Mouse (Mus musculus) activated CD4-positive, CD25-positive, alpha-beta regulatory T cell, adult 4 months (primary cell): Measurements from ENCODE around the gene Rras. TPM values are rescaled to one million over a fixed set of nuclear protein-coding genes. Genes with fewer than 3 reads are reported as not detected.
"Not testable (repeated sequence)": the region's sequence is repeated elsewhere in the genome, so short reads cannot be mapped to it uniquely, and the experiment has no call there.

Experiments used
- ATAC-seq: one replicate; pipeline ENCODE4 v1.8.0; 2017
- polyA plus RNA-seq, 2 experiments: library from polyadenylated mRNA; unstranded; fragments of 100-300 nt; shearing (Covaris generic); gene quantifications; one replicate each; pipeline ENCODE4 v1.2.1; 2017

Rras gene
- polyA plus RNA-seq, 2 experiments from 2014 or later, result 4.5 to 6.1 TPM

GRCm38 (mm10) chr7:45000539-45001114 lies 17.1 kb upstream of the Rras start:
- ATAC-seq, result no peak

- ATAC-seq, result no peak
Observed at GRCm38 (mm10) chr7:45002440-45002839, 15.3 kb upstream of the Rras start.

- no peak for ATAC-seq
Observed at GRCm38 (mm10) chr7:45004546-45004945, 13.2 kb upstream of the Rras start.

GRCm38 (mm10) chr7:45005321-45005992 lies 12.3 kb upstream of the Rras start:
- no peak for ATAC-seq

GRCm38 (mm10) chr7:45006503-45006902 lies 11.3 kb upstream of the Rras start:
- ATAC-seq, result no peak

GRCm38 (mm10) chr7:45007141-45007540 lies 10.6 kb upstream of the Rras start:
- no peak for ATAC-seq

- no peak for ATAC-seq
Observed at GRCm38 (mm10) chr7:45007846-45008245, 9.9 kb upstream of the Rras start.

GRCm38 (mm10) chr7:45008411-45008810 lies 9.3 kb upstream of the Rras start:
- no peak for ATAC-seq

- ATAC-seq, result no peak
Observed at GRCm38 (mm10) chr7:45012011-45012410, 5.8 kb upstream of the Rras start.

- ATAC-seq, result no peak
Observed at GRCm38 (mm10) chr7:45012824-45013223, 4.9 kb upstream of the Rras start.

GRCm38 (mm10) chr7:45013366-45014095 lies 4.2 kb upstream of the Rras start:
- no peak for ATAC-seq

- ATAC-seq, result no peak
Observed at GRCm38 (mm10) chr7:45014096-45014451, 3.7 kb upstream of the Rras start.

GRCm38 (mm10) chr7:45015344-45015956 lies 2.3 kb upstream of the Rras start:
- ATAC-seq, result no peak

- peak; percentile 70 for ATAC-seq
Observed at GRCm38 (mm10) chr7:45015957-45016612, 1.7 kb upstream of the Rras start, which contains the start of gene Scaf1. TSS of gene Scaf1 (minus strand) at chr7:45016363.

- ATAC-seq, result no peak
Observed at GRCm38 (mm10) chr7:45016761-45017160, 1.0 kb upstream of the Rras start.

- no peak for ATAC-seq
Observed at GRCm38 (mm10) chr7:45019031-45019571, 1.3 kb downstream of the Rras start.

GRCm38 (mm10) chr7:45020225-45020624 lies 2.5 kb downstream of the Rras start:
- no peak for ATAC-seq

- ATAC-seq, result not testable (repeated sequence)
Observed at GRCm38 (mm10) chr7:45023711-45024110, 6.0 kb downstream of the Rras start.

- no peak for ATAC-seq
Observed at GRCm38 (mm10) chr7:45024281-45025248, 6.8 kb downstream of the Rras start.

GRCm38 (mm10) chr7:45025601-45026220 lies 8.0 kb downstream of the Rras start:
- ATAC-seq, result no peak

- no peak for ATAC-seq
Observed at GRCm38 (mm10) chr7:45026256-45026655, 8.5 kb downstream of the Rras start.
